Mouse (Mus musculus) mesoderm, embryonic 11.5 days (tissue): Measurements from ENCODE around the gene Mtr.
"Not testable (repeated sequence)": the region's sequence is repeated elsewhere in the genome, so short reads cannot be mapped to it uniquely, and the experiment has no call there.

Experiments
- DNase-seq: peaks from one replicate; pipeline ENCODE4 v3.0.0-alpha.2; 2012; ENCODE audit warnings: low read depth, low spot score

Gene Mtr

GRCm38 (mm10) chr13:12160121-12160475, 97.8 kb downstream of the Mtr start:
- no peak for DNase-seq

GRCm38 (mm10) chr13:12159288-12160120, 98.4 kb downstream of the Mtr start:
- peak; percentile 70 for DNase-seq

GRCm38 (mm10) chr13:12153922-12154321, 104.0 kb downstream of the Mtr start:
- no peak for DNase-seq

GRCm38 (mm10) chr13:12146918-12147507, 110.9 kb downstream of the Mtr start:
- no peak for DNase-seq

GRCm38 (mm10) chr13:12146402-12146801, 111.5 kb downstream of the Mtr start:
- no peak for DNase-seq

GRCm38 (mm10) chr13:12143347-12143746, 114.6 kb downstream of the Mtr start:
- DNase-seq, result no peak

GRCm38 (mm10) chr13:12136461-12136860, 121.5 kb downstream of the Mtr start:
- not testable (repeated sequence) for DNase-seq

GRCm38 (mm10) chr13:12133549-12133948, 124.4 kb downstream of the Mtr start:
- DNase-seq, result no peak
